Mouse (Mus musculus): Measurements from ENCODE around the gene Ccdc137. TPM values are rescaled to one million over a fixed set of nuclear protein-coding genes. Genes with fewer than 3 reads are reported as not detected.

Ccdc137 gene
- polyA plus RNA-seq, 2 experiments, result 29.2 to 42.1 TPM

- Histone ChIP-seq H3K4me2 (replicated peaks; ENCODE audit: low read depth, low read length, severe bottlenecking) (no peak overlapping the region), H3K27ac (replicated peaks; ENCODE audit: low read depth, low read length) (no peak overlapping the region), H3K4me3 (replicated peaks; ENCODE audit: low read length) (no peak overlapping the region), H3K9ac (ENCODE audit: low read depth, low read length, severe bottlenecking) (no peak overlapping the region), H3K4me1 (ENCODE audit: control insufficient read depth, insufficient read depth, low read length) (peaks cover 8% of the 10 kb centered on the region), H3K36me3 (ENCODE audit: control insufficient read depth, insufficient read depth, low read length) (peaks cover 5% of the 10 kb centered on the region), H3K27me3 (ENCODE audit: control insufficient read depth, insufficient read depth, low read length) (no peaks in the 10 kb centered on the region), H3K9me3 (ENCODE audit: control insufficient read depth, low read length) (no peaks in the 10 kb centered on the region)
- WGBS, result 83% methylated on average over 4 of the region's 4 CpGs
- no peak for DNase-seq (ENCODE audit: low spot score)
- no peak for TF ChIP-seq POLR2A (IDR thresholded peaks at IDR 0.05; ENCODE audit: borderline replicate concordance, extremely low read depth, insufficient read depth, insufficient read length)
- ATAC-seq (ENCODE audit: low FRiP score, low read depth), result no peak
Measured at GRCm38 (mm10) chr11:120454965-120455364, 3.0 kb upstream of the Ccdc137 start.

GRCm38 (mm10) chr11:120455413-120455812, 2.5 kb upstream of the Ccdc137 start:
- Histone ChIP-seq H3K27me3 (ENCODE audit: control insufficient read depth, insufficient read depth, low read length) (no peaks in the 10 kb centered on the region), H3K9ac (ENCODE audit: low read depth, low read length, severe bottlenecking) (no peak overlapping the region), H3K4me1 (ENCODE audit: control insufficient read depth, insufficient read depth, low read length) (peaks cover 8% of the 10 kb centered on the region), H3K4me2 (replicated peaks; ENCODE audit: low read depth, low read length, severe bottlenecking) (no peak overlapping the region), H3K4me3 (replicated peaks; ENCODE audit: low read length) (no peak overlapping the region), H3K9me3 (ENCODE audit: control insufficient read depth, low read length) (no peaks in the 10 kb centered on the region), H3K36me3 (ENCODE audit: control insufficient read depth, insufficient read depth, low read length) (peaks cover 8% of the 10 kb centered on the region), H3K27ac (replicated peaks; ENCODE audit: low read depth, low read length) (no peak overlapping the region)
- TF ChIP-seq POLR2A (IDR thresholded peaks at IDR 0.05; ENCODE audit: borderline replicate concordance, extremely low read depth, insufficient read depth, insufficient read length), result no peak
- no peak for ATAC-seq (ENCODE audit: low FRiP score, low read depth)
- 97% methylated on average over 7 of the region's 7 CpGs for WGBS
- no peak for DNase-seq (ENCODE audit: low spot score)

- WGBS, result 34% methylated on average over 14 of the region's 14 CpGs
- no peak for DNase-seq (ENCODE audit: low spot score)
- H3K4me2 ChIP-seq (replicated peaks; ENCODE audit: low read depth, low read length, severe bottlenecking), result peak overlapping the region; percentile 85
Measured at GRCm38 (mm10) chr11:120457370-120457769, 545 bp upstream of the Ccdc137 start.

GRCm38 (mm10) chr11:120458847-120459597, 1.1 kb downstream of the Ccdc137 start:
- Histone ChIP-seq H3K4me2 (replicated peaks; ENCODE audit: low read depth, low read length, severe bottlenecking) (peak overlapping the region; percentile 85), H3K27me3 (ENCODE audit: control insufficient read depth, insufficient read depth, low read length) (no peaks in the 10 kb centered on the region), H3K9me3 (ENCODE audit: control insufficient read depth, low read length) (no peaks in the 10 kb centered on the region), H3K4me3 (replicated peaks; ENCODE audit: low read length) (peak overlapping the region; percentile 93), H3K9ac (ENCODE audit: low read depth, low read length, severe bottlenecking) (peak overlapping the region; percentile 85), H3K36me3 (ENCODE audit: control insufficient read depth, insufficient read depth, low read length) (peaks cover 42% of the 10 kb centered on the region), H3K4me1 (ENCODE audit: control insufficient read depth, insufficient read depth, low read length) (peaks cover 8% of the 10 kb centered on the region), H3K27ac (replicated peaks; ENCODE audit: low read depth, low read length) (no peak overlapping the region)
- ATAC-seq (ENCODE audit: low FRiP score, low read depth) (no peak), DNase-seq (ENCODE audit: low spot score) (no peak)
- TF ChIP-seq POLR2A (IDR thresholded peaks at IDR 0.05; ENCODE audit: borderline replicate concordance, extremely low read depth, insufficient read depth, insufficient read length), result no peak
- WGBS, result 57% methylated on average over 6 of the region's 6 CpGs

More at GRCm38 (mm10) chr11:120457370-120457769, 545 bp upstream of the Ccdc137 start:
- no peaks in the 10 kb centered on the region for H3K9me3 ChIP-seq (ENCODE audit: control insufficient read depth, low read length)
- no peaks in the 10 kb centered on the region for H3K27me3 ChIP-seq (ENCODE audit: control insufficient read depth, insufficient read depth, low read length)
- peaks cover 27% of the 10 kb centered on the region for H3K36me3 ChIP-seq (ENCODE audit: control insufficient read depth, insufficient read depth, low read length)
- peak overlapping the region; percentile 93 for H3K4me3 ChIP-seq (replicated peaks; ENCODE audit: low read length)
- H3K27ac ChIP-seq (replicated peaks; ENCODE audit: low read depth, low read length), result peak overlapping the region; percentile 68
- peaks cover 8% of the 10 kb centered on the region for H3K4me1 ChIP-seq (ENCODE audit: control insufficient read depth, insufficient read depth, low read length)
- TF ChIP-seq POLR2A (IDR thresholded peaks at IDR 0.05; ENCODE audit: borderline replicate concordance, extremely low read depth, insufficient read depth, insufficient read length), result no peak
- no peak for ATAC-seq (ENCODE audit: low FRiP score, low read depth)
- peak overlapping the region; percentile 85 for H3K9ac ChIP-seq (ENCODE audit: low read depth, low read length, severe bottlenecking)

- Histone ChIP-seq H3K4me2 (replicated peaks; ENCODE audit: low read depth, low read length, severe bottlenecking) (no peak overlapping the region), H3K27ac (replicated peaks; ENCODE audit: low read depth, low read length) (no peak overlapping the region), H3K27me3 (ENCODE audit: control insufficient read depth, insufficient read depth, low read length) (no peaks in the 10 kb centered on the region), H3K36me3 (ENCODE audit: control insufficient read depth, insufficient read depth, low read length) (peaks cover 56% of the 10 kb centered on the region), H3K4me3 (replicated peaks; ENCODE audit: low read length) (no peak overlapping the region), H3K9me3 (ENCODE audit: control insufficient read depth, low read length) (no peaks in the 10 kb centered on the region), H3K4me1 (ENCODE audit: control insufficient read depth, insufficient read depth, low read length) (peaks cover 22% of the 10 kb centered on the region), H3K9ac (ENCODE audit: low read depth, low read length, severe bottlenecking) (no peak overlapping the region)
- no peak for TF ChIP-seq POLR2A (IDR thresholded peaks at IDR 0.05; ENCODE audit: borderline replicate concordance, extremely low read depth, insufficient read depth, insufficient read length)
- DNase-seq (ENCODE audit: low spot score) (no peak), ATAC-seq (ENCODE audit: low FRiP score, low read depth) (no peak)
- 93% methylated on average over 2 of the region's 2 CpGs for WGBS
Measured at GRCm38 (mm10) chr11:120463536-120463935, 5.6 kb downstream of the Ccdc137 start.
